Mouse (Mus musculus): ENCODE data around the gene Ppp2r3a.

GRCm38 (mm10) chr9:101114182-101114884, 137.3 kb downstream of the Ppp2r3a start:
- TF ChIP-seq CTCF (IDR thresholded peaks at IDR 0.05; ENCODE audit: borderline replicate concordance, control insufficient read depth, extremely low read depth, insufficient read depth, low read length, poor library complexity) (no peak), POLR2A (IDR thresholded peaks at IDR 0.05; ENCODE audit: control insufficient read depth, extremely low read depth, insufficient read depth, low read length, poor library complexity) (no peak)

Measured in thymus, adult 2 months (tissue).